25 mouse cellular contexts compared by ENCODE assay signal in the genomic region with DNA sequence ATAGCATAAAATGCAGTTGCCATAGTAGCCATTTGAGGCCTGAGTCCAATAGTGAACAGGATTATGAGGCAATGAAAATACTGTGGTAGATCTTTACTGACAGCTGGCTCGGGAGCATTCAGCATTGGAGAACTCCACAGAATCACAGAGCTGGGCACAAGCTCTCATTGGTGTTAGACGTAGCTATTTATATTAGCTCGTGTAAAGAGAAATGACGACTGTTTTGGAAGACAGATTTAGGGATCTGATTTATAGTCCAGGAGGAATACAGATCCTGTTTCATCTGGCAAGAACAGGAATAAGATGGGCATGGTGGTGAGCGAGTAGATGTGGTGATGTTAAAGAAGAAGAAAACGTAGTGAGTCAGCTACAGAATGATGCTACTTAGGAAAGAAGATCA. TPM values are rescaled to one million over a fixed set of nuclear protein-coding genes. Genes with fewer than 3 reads are reported as not detected.
"Had no signal": no experiment of that assay in that cellular context is flagged by ENCODE, and none has a peak within 500 bp of the region (broad histone marks: within the 10 kb centered on the region; RNA-seq: fewer than 3 reads in every experiment).

No protein-coding gene starts in this region.

- H3K9ac ChIP-seq: liver, embryonic 15.5 days; liver, postnatal 0 days; lung, embryonic 15.5 days; midbrain, embryonic 12.5 days; neural tube, embryonic 13.5 days; neural tube, embryonic 15.5 days; stomach, embryonic 15.5 days had no signal

- H3K27me3 ChIP-seq: liver, embryonic 15.5 days; lung, embryonic 15.5 days; megakaryocyte, embryonic 14.5 days; midbrain, embryonic 12.5 days; neural tube, embryonic 13.5 days; neural tube, embryonic 15.5 days; stomach, embryonic 15.5 days had no signal

- H3K4me1 ChIP-seq: liver, embryonic 15.5 days; lung, embryonic 15.5 days; megakaryocyte, embryonic 14.5 days; midbrain, embryonic 12.5 days; neural tube, embryonic 13.5 days; neural tube, embryonic 15.5 days; stomach, embryonic 15.5 days had no signal

- H3K9me3 ChIP-seq: liver, embryonic 15.5 days; lung, embryonic 15.5 days; megakaryocyte, embryonic 14.5 days; midbrain, embryonic 12.5 days; neural tube, embryonic 13.5 days; neural tube, embryonic 15.5 days; stomach, embryonic 15.5 days had no signal

- H3K36me3 ChIP-seq: liver, embryonic 15.5 days; lung, embryonic 15.5 days; midbrain, embryonic 12.5 days; neural tube, embryonic 13.5 days; neural tube, embryonic 15.5 days; stomach, embryonic 15.5 days had no signal

- H3K4me2 ChIP-seq: liver, embryonic 15.5 days; lung, embryonic 15.5 days; midbrain, embryonic 12.5 days; neural tube, embryonic 13.5 days; neural tube, embryonic 15.5 days; stomach, embryonic 15.5 days had no signal

- DNase-seq: liver, postnatal 0 days; lung, adult 2 months; lung, postnatal 14 days; lung, postnatal 36 days; midbrain, embryonic 14.5 days; retina, postnatal 1 day; right cerebral cortex, adult 18-20 months; right cerebral cortex, postnatal 25 days; right cerebral cortex, postnatal 4 days; thymus, adult 2 months; thymus, postnatal 25 days; thymus, postnatal 4 days had no signal

- H3K4me3 ChIP-seq: liver, embryonic 15.5 days; lung, embryonic 15.5 days; megakaryocyte, embryonic 14.5 days; midbrain, embryonic 12.5 days; neural tube, embryonic 13.5 days; neural tube, embryonic 15.5 days; stomach, embryonic 15.5 days had no signal

- ATAC-seq: liver, postnatal 0 days; lung, postnatal 0 days; midbrain, embryonic 16.5 days had no signal

- H3K27ac ChIP-seq: liver, embryonic 15.5 days; lung, embryonic 15.5 days; macrophage; midbrain, embryonic 12.5 days; neural tube, embryonic 13.5 days; neural tube, embryonic 15.5 days; stomach, embryonic 15.5 days; stomach, postnatal 0 days had no signal

RNA-seq across cellular contexts. Expression of gene Prss23, which starts 12.4 kb away (rescaled TPM):
- total RNA-seq: megakaryocyte progenitor cell, adult 5-6 weeks; monocyte, adult 5-6 weeks had no signal
- polyA plus RNA-seq: macrophage had no signal
